Mouse (Mus musculus) intestine, postnatal 0 days (tissue): Measurements from ENCODE around the gene Arhgap24. TPM values are rescaled to one million over a fixed set of nuclear protein-coding genes. Genes with fewer than 3 reads are reported as not detected.

ENCODE experiments used
- ATAC-seq: fragments of 200-750 bp; cut with Nextera tagmentation; 2 replicates; pipeline ENCODE4 v1.8.0; 2017; ENCODE audit warnings: mild to moderate bottlenecking, moderate TSS enrichment, moderate library complexity
- H3K27ac ChIP-seq: fragments of 300-500 bp; sonication (generic); 2 replicates; pipeline ENCODE4 v1.5.1; 2014; ENCODE audit warnings: mild to moderate bottlenecking, low read depth, low read length, moderate library complexity
- H3K27me3 ChIP-seq: fragments of 300-500 bp; sonication (generic); replicated peaks from 2 replicates; pipeline ENCODE4 v1.6.1; 2014; ENCODE audit warnings: low read length, mixed read lengths; ENCODE audit not compliant: control insufficient read depth, insufficient read depth
- H3K36me3 ChIP-seq: fragments of 300-500 bp; sonication (generic); 2 replicates; pipeline ENCODE4 v1.6.1; 2014; ENCODE audit warnings: mild to moderate bottlenecking, moderate library complexity; ENCODE audit not compliant: control insufficient read depth, insufficient read depth
- H3K4me1 ChIP-seq: fragments of 300-500 bp; sonication (generic); replicated peaks from 2 replicates; pipeline ENCODE4 v1.6.1; 2014; ENCODE audit warnings: antibody characterized with exemption, low read length, mixed read lengths; ENCODE audit not compliant: control insufficient read depth, insufficient read depth
- H3K4me2 ChIP-seq: fragments of 300-500 bp; sonication (generic); replicated peaks from 2 replicates; pipeline ENCODE4 v1.6.1; 2014; ENCODE audit warnings: low read depth, mild to moderate bottlenecking, moderate library complexity
- H3K4me3 ChIP-seq: fragments of 300-500 bp; sonication (generic); 2 replicates; pipeline ENCODE4 v1.5.1; 2014; ENCODE audit warnings: low read depth, low read length
- H3K9ac ChIP-seq: fragments of 300-500 bp; sonication (generic); 2 replicates; pipeline ENCODE4 v1.6.1; 2014; ENCODE audit warnings: mild to moderate bottlenecking, low read depth, low read length
- H3K9me3 ChIP-seq: fragments of 300-500 bp; sonication (generic); 2 replicates; pipeline ENCODE4 v1.6.1; 2016; ENCODE audit warnings: mixed run types; ENCODE audit not compliant: control insufficient read depth
- CTCF ChIP-seq: sonication (generic); IDR thresholded peaks from 2 replicates; pipeline ENCODE4 v1.5.1; 2016; ENCODE audit warnings: low read depth, mild to moderate bottlenecking, control low read depth, antibody characterized with exemption, moderate library complexity
- WGBS: fragments of 180-500 bp; shearing (Covaris S2); extraction: QIAGEN DNeasy Blood & Tissue Kit; methylation state at CpG from one replicate; pipeline ENCODE4 v1.1.7; 2014; 5-methylcytosine and 5-hydroxymethylcytosine counted together
- polyA plus RNA-seq: library from polyadenylated mRNA; unstranded; fragments of >200 nt; fragmentation: Nextera tagmentation; extraction: Ambion mirVana; gene quantifications from 2 replicates; pipeline ENCODE4 v1.2.1, GENCODE M21; 2015

The Arhgap24 gene
- polyA plus RNA-seq, 1 experiment from 2014 or later = 7.6 TPM

- H3K4me1 ChIP-seq = no peaks in the 10 kb centered on the region
- no peak for ATAC-seq
- H3K4me3 ChIP-seq = peak overlapping the region; percentile 36
- TF ChIP-seq CTCF = no peak
- H3K9ac ChIP-seq = no peak overlapping the region
- peak overlapping the region; percentile 40 for H3K4me2 ChIP-seq
- peak overlapping the region; percentile 8; the same call in 1 of the 2 replicates for H3K27ac ChIP-seq
- 53% methylated on average over 6 of the region's 6 CpGs for WGBS
- no peaks in the 10 kb centered on the region for H3K27me3 ChIP-seq
- H3K9me3 ChIP-seq = no peaks in the 10 kb centered on the region
- no peaks in the 10 kb centered on the region for H3K36me3 ChIP-seq
Measured at GRCm38 (mm10) chr5:102725365-102725764, 244.2 kb downstream of the Arhgap24 start.

DNA sequence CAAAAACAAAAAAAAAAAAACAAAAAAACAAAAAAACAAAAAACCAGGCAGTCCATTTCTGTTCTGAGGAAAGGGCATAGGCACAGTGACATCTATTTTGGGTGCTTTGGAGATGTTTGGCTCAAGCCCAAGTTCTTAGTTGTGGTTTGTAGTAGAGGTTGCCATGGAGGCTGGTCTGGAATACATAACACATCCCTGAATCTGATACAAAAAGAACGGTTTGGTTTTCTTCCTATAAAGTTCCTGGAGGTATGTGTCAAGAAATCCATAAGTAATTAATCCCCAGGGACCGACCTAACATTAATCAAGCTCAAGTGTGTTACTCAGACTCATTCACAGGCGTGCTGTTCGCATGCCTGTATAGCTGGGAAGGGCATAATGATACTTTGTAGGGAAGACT, 245.8 kb downstream of the Arhgap24 start:
- Histone ChIP-seq H3K4me3 (no peak overlapping the region), H3K27ac (no peak overlapping the region), H3K4me1 (no peaks in the 10 kb centered on the region), H3K9me3 (no peaks in the 10 kb centered on the region), H3K9ac (no peak overlapping the region), H3K4me2 (no peak overlapping the region), H3K36me3 (no peaks in the 10 kb centered on the region), H3K27me3 (no peaks in the 10 kb centered on the region)
- no peak for TF ChIP-seq CTCF
- ATAC-seq = no peak
- 64% methylated on average over 4 of the region's 4 CpGs for WGBS

DNA sequence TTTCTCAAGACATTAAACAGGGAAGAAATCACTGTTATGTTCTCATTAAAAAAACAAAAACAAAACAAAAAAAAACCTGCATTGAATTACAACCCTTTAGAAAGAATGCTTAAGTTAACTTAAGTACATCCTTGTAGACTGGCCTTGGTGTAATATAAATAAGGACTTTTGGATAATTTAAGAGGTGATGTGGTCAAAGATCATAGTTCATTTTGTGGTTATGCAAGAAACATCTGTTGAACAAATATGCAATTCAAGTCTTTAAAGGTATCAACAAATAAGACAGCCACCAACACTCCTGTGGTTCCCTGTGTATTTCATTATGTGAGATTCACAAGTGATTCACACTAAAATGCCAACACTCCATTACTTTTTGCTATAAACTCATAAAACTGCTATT, 247.3 kb downstream of the Arhgap24 start:
- Histone ChIP-seq H3K9me3 (no peaks in the 10 kb centered on the region), H3K4me2 (no peak overlapping the region), H3K27ac (no peak overlapping the region), H3K9ac (no peak overlapping the region), H3K4me3 (no peak overlapping the region), H3K4me1 (no peaks in the 10 kb centered on the region), H3K27me3 (no peaks in the 10 kb centered on the region), H3K36me3 (no peaks in the 10 kb centered on the region)
- ATAC-seq = no peak
- TF ChIP-seq CTCF = no peak

- Histone ChIP-seq H3K9me3 (no peaks in the 10 kb centered on the region), H3K4me3 (no peak overlapping the region), H3K36me3 (no peaks in the 10 kb centered on the region), H3K4me1 (no peaks in the 10 kb centered on the region), H3K27ac (0 out of 2 replicates have a peak overlapping the region, but pooled peaks have one; percentile 6), H3K27me3 (no peaks in the 10 kb centered on the region), H3K9ac (no peak overlapping the region), H3K4me2 (no peak overlapping the region)
- TF ChIP-seq CTCF = no peak
- no peak for ATAC-seq
- WGBS = 42% methylated on average over 3 of the region's 3 CpGs
Measured at GRCm38 (mm10) chr5:102729476-102729875, 248.3 kb downstream of the Arhgap24 start.

DNA sequence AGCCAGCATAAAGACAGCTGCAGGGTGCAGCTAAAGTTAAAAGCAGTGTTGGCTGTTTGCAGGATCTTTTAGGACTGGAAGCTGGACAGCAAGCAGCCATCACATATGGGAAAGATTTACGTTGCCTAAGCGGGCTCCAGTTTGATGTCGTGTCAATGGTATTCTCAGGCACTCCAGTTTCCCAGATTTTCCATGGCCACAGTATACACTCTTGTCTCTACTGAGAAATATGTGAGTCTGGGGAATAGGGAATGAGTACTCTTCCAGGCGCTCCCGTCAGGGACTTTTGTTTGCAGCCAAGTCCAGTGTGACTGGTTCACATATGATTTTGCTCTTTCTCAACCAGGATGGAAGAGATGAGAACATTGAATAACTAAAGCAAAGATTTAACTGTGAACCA, 254.9 kb downstream of the Arhgap24 start:
- no peak overlapping the region for H3K4me2 ChIP-seq
- H3K4me3 ChIP-seq = no peak overlapping the region
- no peak for TF ChIP-seq CTCF
- no peak for ATAC-seq
- WGBS = 62% methylated on average over 5 of the region's 5 CpGs
- H3K9me3 ChIP-seq = no peaks in the 10 kb centered on the region
- H3K4me1 ChIP-seq = no peaks in the 10 kb centered on the region
- H3K9ac ChIP-seq = no peak overlapping the region
- no peak overlapping the region for H3K27ac ChIP-seq
- H3K27me3 ChIP-seq = no peaks in the 10 kb centered on the region
- H3K36me3 ChIP-seq = no peaks in the 10 kb centered on the region

GRCm38 (mm10) chr5:102742554-102743255, 261.5 kb downstream of the Arhgap24 start:
- 47% methylated on average over 5 of the region's 5 CpGs for WGBS
- no peaks in the 10 kb centered on the region for H3K36me3 ChIP-seq
- no peaks in the 10 kb centered on the region for H3K9me3 ChIP-seq
- no peak overlapping the region for H3K4me3 ChIP-seq
- TF ChIP-seq CTCF = no peak
- no peaks in the 10 kb centered on the region for H3K4me1 ChIP-seq
- H3K27ac ChIP-seq = no peak overlapping the region
- no peak overlapping the region for H3K9ac ChIP-seq
- ATAC-seq = no peak
- H3K27me3 ChIP-seq = no peaks in the 10 kb centered on the region
- H3K4me2 ChIP-seq = no peak overlapping the region

DNA sequence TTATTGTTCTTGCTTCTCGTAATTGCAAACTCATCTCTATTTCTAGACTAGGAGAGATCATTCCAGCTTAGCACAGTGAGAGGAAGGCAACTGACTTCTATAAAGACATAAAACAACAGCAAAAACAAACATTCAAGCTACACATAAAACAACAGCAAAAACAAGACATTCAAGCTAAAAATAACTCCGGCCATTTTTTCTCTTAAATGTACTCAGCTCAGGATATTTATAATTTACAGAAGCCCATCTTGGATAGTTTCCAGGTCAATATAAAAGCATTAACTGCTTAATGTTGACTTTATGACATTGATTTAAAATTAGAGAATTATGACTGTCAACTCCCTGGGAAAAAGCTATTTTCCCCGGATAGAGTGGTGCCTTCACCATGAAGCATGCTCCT, 262.2 kb downstream of the Arhgap24 start:
- H3K4me1 ChIP-seq = no peaks in the 10 kb centered on the region
- no peak overlapping the region for H3K27ac ChIP-seq
- H3K4me2 ChIP-seq = no peak overlapping the region
- no peak overlapping the region for H3K9ac ChIP-seq
- no peak for TF ChIP-seq CTCF
- H3K27me3 ChIP-seq = no peaks in the 10 kb centered on the region
- WGBS = 60% methylated on average over 3 of the region's 3 CpGs
- H3K36me3 ChIP-seq = no peaks in the 10 kb centered on the region
- H3K4me3 ChIP-seq = no peak overlapping the region
- no peak for ATAC-seq
- H3K9me3 ChIP-seq = no peaks in the 10 kb centered on the region
